Mouse (Mus musculus) heart, embryonic 12.5 days (tissue): ENCODE measurements around the gene Eif4g1. TPM values are rescaled to one million over a fixed set of nuclear protein-coding genes. Genes with fewer than 3 reads are reported as not detected.

Experiments used
- ATAC-seq: fragments of 200-750 bp; cut with Nextera tagmentation; 2 replicates; pipeline ENCODE4 v1.8.0; 2017; ENCODE audit warnings: moderate TSS enrichment, moderate library complexity; ENCODE audit not compliant: insufficient number of reproducible peaks, low FRiP score
- H3K27ac ChIP-seq: fragments of 300-500 bp; sonication (generic); 2 replicates; pipeline ENCODE4 v1.5.1; 2016; ENCODE audit warnings: mild to moderate bottlenecking, moderate library complexity; ENCODE audit not compliant: poor library complexity, severe bottlenecking
- H3K27me3 ChIP-seq: fragments of 300-500 bp; sonication (generic); replicated peaks from 2 replicates; pipeline ENCODE4 v1.6.1; 2016; ENCODE audit warnings: mild to moderate bottlenecking, moderate library complexity
- H3K36me3 ChIP-seq: fragments of 300-500 bp; sonication (generic); 2 replicates; pipeline ENCODE4 v1.6.1; 2016; ENCODE audit warnings: mild to moderate bottlenecking, moderate library complexity
- H3K4me1 ChIP-seq: fragments of 300-500 bp; sonication (generic); replicated peaks from 2 replicates; pipeline ENCODE4 v1.6.1; 2016; ENCODE audit warnings: mild to moderate bottlenecking
- H3K4me2 ChIP-seq: fragments of 300-500 bp; sonication (generic); 2 replicates; pipeline ENCODE4 v1.6.1; 2016; ENCODE audit warnings: mild to moderate bottlenecking, moderate library complexity
- H3K4me3 ChIP-seq: fragments of 300-500 bp; sonication (generic); 2 replicates; pipeline ENCODE4 v1.5.1; 2016; ENCODE audit warnings: mild to moderate bottlenecking
- H3K9ac ChIP-seq: fragments of 300-500 bp; sonication (generic); 2 replicates; pipeline ENCODE4 v1.6.1; 2016; ENCODE audit warnings: mild to moderate bottlenecking, moderate library complexity
- H3K9me3 ChIP-seq: fragments of 300-500 bp; sonication (generic); replicated peaks from 2 replicates; pipeline ENCODE4 v1.6.1; 2016; ENCODE audit warnings: mild to moderate bottlenecking, moderate library complexity
- WGBS: fragments of 180-500 bp; shearing (Covaris S2); methylation state at CpG from one replicate; pipeline ENCODE4 v1.1.7; 2016; 5-methylcytosine and 5-hydroxymethylcytosine counted together
- polyA plus RNA-seq: library from polyadenylated mRNA; unstranded; fragments of >200 nt; fragmentation: Nextera tagmentation; extraction: Ambion mirVana; gene quantifications from 2 replicates; pipeline ENCODE4 v1.2.1, GENCODE M21; 2016

Eif4g1 gene
- polyA plus RNA-seq, 1 experiment from 2014 or later: 169 TPM

DNA sequence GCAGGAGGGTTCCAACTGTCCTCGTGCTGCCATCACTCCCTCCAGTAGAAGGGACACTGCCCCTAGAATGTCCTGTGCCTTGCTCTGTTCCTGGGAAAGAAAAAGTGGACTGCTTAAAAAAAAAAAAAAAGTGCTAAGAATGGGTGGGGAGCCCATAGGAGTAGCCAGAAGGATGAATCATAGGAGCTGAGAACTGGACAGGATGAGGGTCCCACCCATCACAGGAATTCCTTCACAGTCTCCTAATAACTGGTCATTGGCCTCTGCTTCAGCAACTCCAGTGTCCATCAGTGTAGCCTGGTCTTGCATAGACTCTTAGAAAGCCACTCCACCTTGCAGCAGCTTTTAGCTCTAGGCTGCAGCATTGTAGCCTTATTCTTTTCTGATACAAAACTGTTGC lies 58.3 kb downstream of the Eif4g1 start:
- H3K27me3 ChIP-seq: peaks cover 7% of the 10 kb centered on the region
- no peak overlapping the region for H3K27ac ChIP-seq
- 39% methylated on average over 1 of the region's 1 CpGs for WGBS
- no peak overlapping the region for H3K4me2 ChIP-seq
- H3K36me3 ChIP-seq: peaks cover 12% of the 10 kb centered on the region
- H3K4me1 ChIP-seq: no peaks in the 10 kb centered on the region
- no peaks in the 10 kb centered on the region for H3K9me3 ChIP-seq
- ATAC-seq: no peak
- no peak overlapping the region for H3K9ac ChIP-seq
- no peak overlapping the region for H3K4me3 ChIP-seq

DNA sequence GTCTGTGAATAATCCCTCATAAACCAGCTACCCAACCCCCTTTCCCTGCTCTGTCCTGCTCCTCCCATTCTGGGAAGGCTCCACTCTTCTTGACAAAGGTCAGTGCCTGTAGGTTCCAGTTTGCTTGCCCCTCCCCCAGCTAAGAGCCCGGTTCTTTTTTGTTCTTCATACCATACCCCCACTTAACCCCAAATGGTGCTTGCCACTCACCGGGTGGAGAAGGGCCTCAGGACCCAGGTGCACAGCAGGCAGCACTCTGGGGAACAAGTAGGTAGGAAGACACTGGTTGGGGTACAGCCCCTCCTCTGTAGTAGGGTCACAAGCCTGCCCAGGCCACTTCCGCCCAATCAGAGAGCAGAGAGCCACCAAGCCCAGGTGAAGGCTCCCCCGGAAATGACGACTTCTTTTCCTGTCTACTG lies 62.2 kb downstream of the Eif4g1 start:
- Histone ChIP-seq H3K9me3 (no peaks in the 10 kb centered on the region), H3K36me3 (no peaks in the 10 kb centered on the region), H3K4me2 (no peak overlapping the region), H3K9ac (no peak overlapping the region), H3K4me3 (no peak overlapping the region), H3K4me1 (peaks cover 19% of the 10 kb centered on the region), H3K27ac (no peak overlapping the region), H3K27me3 (peaks cover 38% of the 10 kb centered on the region)
- no peak for ATAC-seq
- WGBS: 31% methylated on average over 5 of the region's 5 CpGs

DNA sequence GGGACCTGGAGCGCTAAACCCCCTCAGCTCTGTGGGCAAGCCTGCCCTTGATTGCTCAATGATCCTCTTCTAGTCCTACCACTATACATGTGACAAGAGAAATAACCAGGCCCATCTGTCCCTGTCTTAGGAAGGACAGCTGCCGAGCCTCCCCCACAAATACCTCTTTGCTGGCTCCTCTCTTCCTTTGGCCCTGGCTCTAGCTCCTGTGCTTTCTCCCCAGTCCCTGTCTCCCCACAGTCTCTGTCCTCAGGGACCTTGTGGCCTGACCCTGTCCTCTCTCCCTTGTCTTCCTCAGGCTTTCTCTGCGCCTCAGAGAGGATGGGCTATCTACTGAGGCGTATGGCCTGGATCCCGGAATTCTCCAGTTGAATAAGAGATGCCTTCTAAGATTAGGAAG lies 63.6 kb downstream of the Eif4g1 start:
- no peaks in the 10 kb centered on the region for H3K36me3 ChIP-seq
- no peak for ATAC-seq
- H3K27me3 ChIP-seq: peaks cover 52% of the 10 kb centered on the region
- no peak overlapping the region for H3K4me3 ChIP-seq
- H3K4me1 ChIP-seq: peaks cover 19% of the 10 kb centered on the region
- H3K27ac ChIP-seq: no peak overlapping the region
- no peak overlapping the region for H3K4me2 ChIP-seq
- H3K9me3 ChIP-seq: no peaks in the 10 kb centered on the region
- WGBS: 61% methylated on average over 5 of the region's 5 CpGs
- no peak overlapping the region for H3K9ac ChIP-seq

DNA sequence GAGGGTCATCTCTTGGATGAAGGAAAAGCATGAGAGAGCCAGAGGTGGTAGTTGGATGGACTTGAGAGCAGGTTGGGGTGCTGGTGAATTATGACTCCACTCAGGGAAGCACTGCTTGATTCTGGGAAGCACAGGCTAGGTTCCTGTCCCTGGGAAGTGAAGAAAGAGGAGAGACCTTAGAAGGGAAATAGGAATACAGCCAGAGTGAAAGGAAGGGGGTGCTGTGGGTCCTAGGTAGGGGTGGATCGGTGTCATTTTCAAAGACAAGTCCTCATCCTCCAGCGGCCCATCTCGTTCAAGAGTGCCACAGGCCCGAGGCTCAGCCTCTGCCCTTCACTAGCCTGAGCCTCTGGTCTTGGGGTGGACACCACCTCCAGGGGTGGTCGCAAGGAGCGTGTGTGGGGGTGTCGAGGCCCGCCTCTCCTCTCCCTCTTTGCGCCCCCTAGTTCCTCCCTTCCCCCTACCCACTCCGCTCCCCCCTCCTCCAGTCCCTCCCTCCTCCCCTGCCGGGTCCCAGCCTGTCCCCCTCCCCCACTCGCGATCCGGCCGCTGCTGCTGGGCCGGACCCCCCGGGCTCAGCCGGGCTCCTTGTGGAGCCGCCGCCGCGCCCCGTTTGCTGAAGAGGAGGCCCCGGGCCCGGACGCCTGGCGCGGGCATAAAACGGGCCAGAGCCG lies 64.3 kb downstream of the Eif4g1 start:
- peaks cover 59% of the 10 kb centered on the region for H3K27me3 ChIP-seq
- WGBS: 1% methylated on average over 27 of the region's 30 CpGs
- peak overlapping the region; percentile 99 for H3K4me2 ChIP-seq

DNA sequence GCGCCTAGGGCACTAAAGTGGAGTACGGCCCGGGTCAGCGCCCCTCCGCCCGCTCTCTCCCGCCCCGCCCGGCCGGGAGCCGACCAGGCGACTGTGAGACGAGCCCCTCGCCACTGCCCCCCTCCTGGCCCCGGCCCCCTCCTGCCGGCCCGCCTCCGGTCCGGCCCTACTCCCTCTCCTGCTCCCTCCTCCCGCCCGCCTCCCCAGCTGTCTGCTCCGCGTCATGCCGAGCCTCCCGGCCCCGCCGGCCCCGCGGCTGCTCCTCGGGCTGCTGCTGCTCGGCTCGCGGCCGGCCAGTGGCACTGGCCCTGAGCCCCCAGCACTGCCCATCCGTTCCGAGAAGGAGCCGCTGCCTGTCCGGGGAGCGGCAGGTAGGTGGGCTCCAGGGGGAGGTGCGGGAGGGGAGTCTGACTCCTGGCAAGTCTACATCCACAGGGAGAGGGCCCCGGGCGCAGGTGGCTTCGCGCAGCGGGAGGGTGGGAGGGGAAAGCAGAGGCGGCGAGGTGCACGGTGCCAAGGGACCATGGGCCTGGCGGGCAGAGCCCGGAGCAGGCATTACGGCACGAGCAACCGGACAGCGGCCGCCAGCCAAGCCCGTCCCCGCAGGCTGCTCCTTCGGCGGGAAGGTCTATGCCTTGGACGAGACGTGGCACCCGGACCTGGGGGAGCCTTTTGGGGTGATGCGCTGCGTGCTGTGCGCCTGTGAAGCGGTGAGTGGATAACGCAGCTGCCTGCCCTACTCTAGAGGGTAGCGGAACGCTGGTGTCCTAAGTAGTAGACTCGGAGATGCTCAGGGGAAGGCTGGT lies 65.0 kb downstream of the Eif4g1 start, which contains the start of gene Chrd:
TSS of gene Chrd (plus strand) at position 203 of the 806 bp plus-strand sequence.
- H3K9ac ChIP-seq: peak within 1 kb of the TSS; percentile 79
- H3K4me1 ChIP-seq: peaks cover 19% of the 10 kb centered on the region
- no peaks in the 10 kb centered on the region for H3K9me3 ChIP-seq
- ATAC-seq: peak; percentile 71
- 1% methylated on average over 58 of the region's 70 CpGs for WGBS
- peak within 1 kb of the TSS; percentile 71 for H3K4me3 ChIP-seq
- peaks cover 62% of the 10 kb centered on the region for H3K27me3 ChIP-seq
- no peaks in the 10 kb centered on the region for H3K36me3 ChIP-seq
- no peak within 1 kb of the TSS for H3K27ac ChIP-seq
- peak within 1 kb of the TSS; percentile 99 for H3K4me2 ChIP-seq

More for the DNA sequence above, 64.3 kb downstream of the Eif4g1 start:
- Histone ChIP-seq H3K36me3 (no peaks in the 10 kb centered on the region), H3K27ac (no peak overlapping the region), H3K9ac (peak overlapping the region; percentile 79), H3K4me3 (peak overlapping the region; percentile 71), H3K4me1 (peaks cover 19% of the 10 kb centered on the region), H3K9me3 (no peaks in the 10 kb centered on the region)
- ATAC-seq: 0 out of 2 replicates have a peak, but pooled peaks have one; percentile 9

DNA sequence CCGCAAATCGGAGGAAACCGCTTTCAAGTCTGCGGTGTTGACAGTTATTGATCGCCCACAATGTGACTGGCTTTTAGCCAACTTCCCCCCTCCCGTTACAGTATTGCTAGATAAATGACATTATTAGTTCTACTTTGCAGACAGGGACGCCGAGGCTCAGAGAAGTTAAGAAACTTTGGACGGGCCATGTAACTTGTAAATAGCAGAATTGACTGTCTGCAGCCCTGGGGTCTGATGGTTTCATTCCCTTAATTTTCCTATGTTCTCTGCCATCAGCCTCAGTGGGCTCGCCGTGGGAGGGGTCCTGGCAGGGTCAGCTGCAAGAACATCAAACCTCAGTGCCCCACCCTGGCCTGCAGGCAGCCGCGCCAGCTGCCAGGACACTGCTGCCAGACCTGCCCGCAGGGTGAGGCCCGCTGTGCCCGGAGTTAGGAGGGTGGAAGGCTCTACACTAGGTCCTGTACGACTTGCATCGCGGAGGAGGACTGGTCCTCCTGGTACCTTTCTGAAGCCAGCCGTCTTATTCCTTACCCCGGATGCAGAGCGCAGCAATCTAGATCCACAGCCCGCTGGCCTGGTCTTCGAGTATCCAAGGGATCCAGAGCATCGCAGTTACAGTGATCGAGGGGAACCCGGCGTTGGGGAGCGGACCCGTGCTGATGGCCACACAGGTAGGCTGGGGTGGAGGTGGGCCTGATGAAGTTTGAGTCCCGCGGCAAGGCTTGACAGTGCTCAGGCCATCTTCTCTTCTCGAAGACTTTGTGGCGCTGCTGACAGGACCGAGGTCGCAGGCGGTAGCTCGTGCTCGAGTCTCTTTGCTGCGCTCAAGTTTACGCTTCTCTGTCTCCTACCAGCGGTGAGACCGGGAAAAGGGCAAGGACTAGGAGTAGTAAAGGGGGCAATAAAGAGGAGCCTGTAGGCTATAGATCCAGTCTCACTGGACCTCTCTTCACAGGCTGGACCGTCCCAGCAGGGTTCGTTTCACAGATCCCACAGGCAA lies 65.9 kb downstream of the Eif4g1 start, which contains the start of gene Thpo:
TSS of gene Thpo (minus strand) at position 781 of the 1,000 bp plus-strand sequence.
- no peak for ATAC-seq

DNA sequence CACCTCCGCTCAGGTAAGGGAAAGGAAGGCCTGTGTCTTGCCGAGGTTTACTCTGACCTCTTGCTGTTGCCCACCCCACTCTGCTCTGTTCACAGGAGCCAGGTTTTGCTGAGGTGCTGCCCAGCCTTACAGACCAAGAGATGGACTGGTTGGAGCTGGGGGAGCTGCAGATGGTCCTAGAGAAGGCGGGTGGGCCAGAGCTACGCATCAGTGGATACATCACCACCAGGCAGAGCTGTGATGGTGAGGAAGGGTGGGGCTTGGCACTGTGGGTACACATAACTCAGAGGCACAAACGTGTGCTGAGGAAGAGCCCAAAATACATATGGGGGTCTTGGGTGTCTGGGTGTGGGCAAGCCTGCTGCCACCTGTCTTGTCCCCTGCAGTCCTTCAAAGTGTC lies 67.5 kb downstream of the Eif4g1 start:
- H3K27me3 ChIP-seq: peaks cover 68% of the 10 kb centered on the region
- no peak overlapping the region for H3K4me2 ChIP-seq
- ATAC-seq: no peak
- no peak overlapping the region for H3K9ac ChIP-seq
- no peaks in the 10 kb centered on the region for H3K36me3 ChIP-seq
- no peaks in the 10 kb centered on the region for H3K9me3 ChIP-seq
- no peak overlapping the region for H3K27ac ChIP-seq
- no peak overlapping the region for H3K4me3 ChIP-seq
- WGBS: 68% methylated on average over 5 of the region's 5 CpGs
- peaks cover 19% of the 10 kb centered on the region for H3K4me1 ChIP-seq

More for the DNA sequence above, 65.9 kb downstream of the Eif4g1 start, which contains the start of gene Thpo:
- Histone ChIP-seq H3K4me2 (peak within 1 kb of the TSS; percentile 99), H3K27ac (no peak within 1 kb of the TSS), H3K9ac (peak within 1 kb of the TSS; percentile 79), H3K4me1 (peaks cover 19% of the 10 kb centered on the region), H3K36me3 (no peaks in the 10 kb centered on the region), H3K9me3 (no peaks in the 10 kb centered on the region), H3K4me3 (peak within 1 kb of the TSS; percentile 71), H3K27me3 (peaks cover 68% of the 10 kb centered on the region)
- 2% methylated on average over 45 of the region's 45 CpGs for WGBS

DNA sequence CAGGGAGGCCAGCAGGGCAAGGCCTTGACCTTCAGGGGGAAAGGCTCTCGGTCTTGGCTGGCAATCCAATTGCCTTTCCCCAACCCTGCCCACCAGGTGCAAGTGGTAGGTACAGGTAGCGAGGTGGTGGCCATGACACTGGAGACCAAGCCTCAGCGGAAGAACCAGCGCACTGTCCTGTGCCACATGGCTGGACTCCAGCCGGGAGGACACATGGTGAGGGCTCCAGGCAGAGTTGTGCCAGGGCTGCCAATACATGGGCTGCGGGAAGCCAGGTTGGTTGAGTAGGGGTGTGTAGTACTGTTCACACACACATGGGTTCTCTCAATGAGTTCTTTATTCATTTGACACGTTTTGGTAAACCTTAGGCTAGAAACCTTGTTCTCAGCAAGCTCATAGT lies 68.1 kb downstream of the Eif4g1 start:
- Histone ChIP-seq H3K4me2 (no peak overlapping the region), H3K9ac (no peak overlapping the region), H3K4me3 (no peak overlapping the region), H3K4me1 (peaks cover 19% of the 10 kb centered on the region), H3K36me3 (no peaks in the 10 kb centered on the region), H3K27me3 (peaks cover 68% of the 10 kb centered on the region), H3K27ac (no peak overlapping the region), H3K9me3 (no peaks in the 10 kb centered on the region)
- no peak for ATAC-seq
- 81% methylated on average over 7 of the region's 7 CpGs for WGBS

DNA sequence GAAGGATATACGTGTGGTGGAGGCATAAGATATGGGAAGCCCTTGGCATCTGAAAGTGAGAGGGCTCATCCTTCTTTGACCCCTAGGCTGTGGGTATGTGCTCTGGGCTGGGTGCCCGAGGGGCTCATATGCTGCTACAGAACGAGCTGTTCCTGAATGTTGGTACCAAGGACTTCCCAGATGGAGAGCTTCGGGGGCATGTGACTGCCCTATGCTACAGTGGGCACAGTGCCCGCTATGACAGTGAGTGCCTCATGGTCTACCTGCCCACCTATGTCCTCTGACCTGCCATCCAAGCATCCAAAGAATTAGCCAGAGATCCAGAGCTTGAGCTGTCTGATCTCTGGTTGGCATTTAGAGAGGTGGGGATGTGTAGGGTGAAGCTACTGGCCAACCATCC lies 68.7 kb downstream of the Eif4g1 start:
- Histone ChIP-seq H3K36me3 (no peaks in the 10 kb centered on the region), H3K4me3 (no peak overlapping the region), H3K27me3 (peaks cover 62% of the 10 kb centered on the region), H3K4me2 (no peak overlapping the region), H3K9ac (no peak overlapping the region), H3K4me1 (peaks cover 19% of the 10 kb centered on the region), H3K27ac (no peak overlapping the region), H3K9me3 (no peaks in the 10 kb centered on the region)
- no peak for ATAC-seq
- 80% methylated on average over 5 of the region's 5 CpGs for WGBS

DNA sequence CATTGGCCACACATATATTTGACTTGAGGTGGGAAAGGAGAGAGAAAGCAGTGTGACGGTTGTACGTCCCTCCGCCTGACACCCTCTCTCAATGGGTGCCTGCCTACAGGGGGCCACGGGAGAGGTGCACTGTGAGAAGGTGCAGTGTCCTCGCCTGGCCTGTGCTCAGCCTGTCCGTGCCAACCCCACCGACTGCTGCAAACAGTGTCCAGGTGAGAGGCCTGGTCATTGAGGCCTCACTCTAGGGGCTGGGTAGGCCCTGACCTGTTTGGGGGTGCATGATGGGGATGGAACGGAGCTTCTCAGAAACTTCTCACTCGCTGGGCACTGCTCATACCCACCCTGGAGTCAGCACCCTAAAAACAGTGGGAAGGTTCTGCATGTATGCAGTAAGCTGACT lies 71.7 kb downstream of the Eif4g1 start:
- H3K4me1 ChIP-seq: no peaks in the 10 kb centered on the region
- H3K36me3 ChIP-seq: no peaks in the 10 kb centered on the region
- no peak overlapping the region for H3K27ac ChIP-seq
- H3K4me3 ChIP-seq: no peak overlapping the region
- no peak overlapping the region for H3K4me2 ChIP-seq
- WGBS: 76% methylated on average over 9 of the region's 9 CpGs
- H3K9me3 ChIP-seq: no peaks in the 10 kb centered on the region
- no peak overlapping the region for H3K9ac ChIP-seq
- H3K27me3 ChIP-seq: peaks cover 40% of the 10 kb centered on the region
- no peak for ATAC-seq
